Mouse (Mus musculus) liver, postnatal 0 days (tissue): ENCODE measurements around the gene Hoxb2. TPM values are rescaled to one million over a fixed set of nuclear protein-coding genes. Genes with fewer than 3 reads are reported as not detected.

Experiments
- ATAC-seq: fragments of 200-750 bp; cut with Nextera tagmentation; 2 replicates; pipeline ENCODE4 v1.8.0; 2017; ENCODE audit warnings: mild to moderate bottlenecking, moderate library complexity
- DNase-seq: peaks from one replicate; pipeline ENCODE4 v3.0.0-alpha.2; 2016
- H3K27ac ChIP-seq: fragments of 300-500 bp; sonication (generic); 2 replicates; pipeline ENCODE4 v1.5.1; 2014; ENCODE audit warnings: antibody characterized with exemption, moderate library complexity, mild to moderate bottlenecking, low read depth
- H3K27me3 ChIP-seq: fragments of 300-500 bp; sonication (generic); 2 replicates; pipeline ENCODE4 v1.6.1; 2014; ENCODE audit warnings: low read length, control low read depth, mixed read lengths; ENCODE audit not compliant: insufficient read depth
- H3K36me3 ChIP-seq: fragments of 300-500 bp; sonication (generic); replicated peaks from 2 replicates; pipeline ENCODE4 v1.6.1; 2014; ENCODE audit warnings: mild to moderate bottlenecking, control low read depth, low read length, moderate library complexity, mixed read lengths; ENCODE audit not compliant: insufficient read depth
- H3K4me1 ChIP-seq: fragments of 300-500 bp; sonication (generic); 2 replicates; pipeline ENCODE4 v1.6.1; 2014; ENCODE audit warnings: antibody characterized with exemption, mild to moderate bottlenecking, control low read depth; ENCODE audit not compliant: insufficient read depth
- H3K4me2 ChIP-seq: fragments of 300-500 bp; sonication (generic); 2 replicates; pipeline ENCODE4 v1.6.1; 2014; ENCODE audit warnings: low read depth, mild to moderate bottlenecking, low read length, moderate library complexity, mixed read lengths
- H3K4me3 ChIP-seq: fragments of 300-500 bp; sonication (generic); 2 replicates; pipeline ENCODE4 v1.5.1; 2014; ENCODE audit warnings: low read depth, low read length
- H3K9ac ChIP-seq: fragments of 300-500 bp; sonication (generic); replicated peaks from 2 replicates; pipeline ENCODE4 v1.6.1; 2014; ENCODE audit warnings: mild to moderate bottlenecking, moderate library complexity
- H3K9me3 ChIP-seq: fragments of 300-500 bp; sonication (generic); 2 replicates; pipeline ENCODE4 v1.6.1; 2016; ENCODE audit warnings: mild to moderate bottlenecking, control low read depth, low read length, mixed read lengths
- CTCF ChIP-seq: sonication (generic); IDR thresholded peaks from 2 replicates; pipeline ENCODE4 v1.5.1; 2016; ENCODE audit warnings: antibody characterized with exemption, low read depth
- EP300 ChIP-seq: IDR thresholded peaks from 2 replicates; pipeline ENCODE4 v1.6.1; 2016; ENCODE audit warnings: antibody characterized with exemption, low read depth, mild to moderate bottlenecking
- WGBS: fragments of 180-500 bp; shearing (Covaris S2); extraction: QIAGEN DNeasy Blood & Tissue Kit; methylation state at CpG from one replicate; pipeline ENCODE4 v1.1.7; 2014; ENCODE audit not compliant: insufficient replicate concordance; 5-methylcytosine and 5-hydroxymethylcytosine counted together
- polyA plus RNA-seq: library from polyadenylated mRNA; unstranded; fragments of >200 nt; fragmentation: Nextera tagmentation; extraction: Ambion mirVana; gene quantifications from 2 replicates; pipeline ENCODE4 v1.2.1, GENCODE M21; 2015

The Hoxb2 gene
- polyA plus RNA-seq, 1 experiment from 2014 or later, result 0.67 TPM

DNA sequence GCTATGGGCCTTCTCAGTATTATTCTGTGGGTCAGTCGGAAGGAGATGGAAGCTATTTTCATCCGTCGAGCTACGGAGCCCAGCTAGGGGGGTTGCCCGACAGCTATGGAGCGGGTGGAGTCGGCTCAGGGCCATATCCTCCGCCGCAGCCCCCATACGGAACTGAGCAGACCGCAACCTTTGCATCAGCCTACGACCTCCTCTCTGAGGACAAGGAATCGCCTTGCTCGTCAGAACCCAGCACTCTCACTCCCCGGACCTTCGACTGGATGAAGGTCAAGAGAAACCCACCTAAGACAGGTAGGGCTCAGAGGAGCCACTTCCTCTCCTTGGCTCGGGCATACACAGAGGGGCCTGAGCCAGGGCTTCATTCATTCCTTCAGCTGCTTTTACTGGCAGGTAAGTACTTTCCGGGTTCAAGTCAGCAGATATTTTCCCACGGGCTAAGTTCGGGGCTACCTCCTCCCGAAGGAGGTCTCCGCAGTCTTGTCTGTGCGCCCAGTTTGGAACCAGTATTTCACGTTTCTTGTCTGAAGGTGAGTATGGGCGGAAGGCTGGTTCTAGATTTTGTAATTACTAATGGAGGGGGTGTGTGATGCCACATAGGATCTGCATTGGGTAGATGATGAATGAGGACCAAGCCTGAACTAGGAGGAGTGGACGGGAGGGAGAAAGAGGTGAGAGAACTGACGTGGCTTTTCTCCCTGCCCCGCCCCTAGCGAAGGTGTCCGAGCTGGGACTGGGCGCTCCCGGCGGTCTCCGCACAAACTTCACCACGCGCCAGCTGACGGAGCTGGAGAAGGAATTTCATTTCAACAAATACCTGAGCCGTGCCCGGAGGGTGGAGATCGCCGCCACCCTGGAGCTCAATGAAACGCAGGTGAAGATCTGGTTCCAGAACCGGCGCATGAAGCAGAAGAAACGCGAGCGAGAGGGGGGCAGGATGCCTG, 16.0 kb downstream of the Hoxb2 start:
- ATAC-seq (no peak), DNase-seq (no peak)
- H3K4me3 ChIP-seq, result no peak overlapping the region
- no peaks in the 10 kb centered on the region for H3K4me1 ChIP-seq
- H3K4me2 ChIP-seq, result no peak overlapping the region
- no peak overlapping the region for H3K9ac ChIP-seq
- H3K36me3 ChIP-seq, result no peaks in the 10 kb centered on the region
- no peak overlapping the region for H3K27ac ChIP-seq
- no peaks in the 10 kb centered on the region for H3K9me3 ChIP-seq
- H3K27me3 ChIP-seq, result peaks cover 75% of the 10 kb centered on the region
- WGBS, result 4% methylated on average over 47 of the region's 47 CpGs
- TF ChIP-seq EP300, result no peak
- TF ChIP-seq CTCF, result no peak

DNA sequence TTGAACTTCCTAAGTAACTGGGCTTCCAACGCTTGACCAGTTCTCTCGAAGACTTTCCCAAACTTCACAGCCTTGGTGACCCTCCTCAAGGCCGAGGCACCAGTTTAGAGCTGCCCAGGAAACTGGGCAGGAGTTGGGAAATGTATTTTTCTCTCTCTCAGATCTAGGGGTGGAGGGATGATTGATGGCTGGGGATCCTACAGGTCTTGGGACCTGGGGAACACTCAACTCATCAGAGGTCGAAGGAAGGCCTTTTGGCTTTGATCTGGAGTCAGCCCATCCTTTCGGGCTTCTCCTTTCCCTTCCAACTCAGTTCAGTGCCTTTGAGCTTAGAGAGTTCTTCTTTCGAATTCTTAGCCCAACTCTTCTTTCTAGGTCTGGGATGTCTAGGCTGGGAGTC, 16.8 kb downstream of the Hoxb2 start:
- no peak for ATAC-seq
- H3K4me1 ChIP-seq, result no peaks in the 10 kb centered on the region
- H3K4me2 ChIP-seq, result no peak overlapping the region
- H3K4me3 ChIP-seq, result no peak overlapping the region
- no peak overlapping the region for H3K9ac ChIP-seq
- no peak for DNase-seq
- no peaks in the 10 kb centered on the region for H3K9me3 ChIP-seq
- no peaks in the 10 kb centered on the region for H3K36me3 ChIP-seq
- 25% methylated on average over 6 of the region's 6 CpGs for WGBS
- no peak overlapping the region for H3K27ac ChIP-seq
- peaks cover 68% of the 10 kb centered on the region for H3K27me3 ChIP-seq
- TF ChIP-seq EP300 (no peak), CTCF (no peak)

DNA sequence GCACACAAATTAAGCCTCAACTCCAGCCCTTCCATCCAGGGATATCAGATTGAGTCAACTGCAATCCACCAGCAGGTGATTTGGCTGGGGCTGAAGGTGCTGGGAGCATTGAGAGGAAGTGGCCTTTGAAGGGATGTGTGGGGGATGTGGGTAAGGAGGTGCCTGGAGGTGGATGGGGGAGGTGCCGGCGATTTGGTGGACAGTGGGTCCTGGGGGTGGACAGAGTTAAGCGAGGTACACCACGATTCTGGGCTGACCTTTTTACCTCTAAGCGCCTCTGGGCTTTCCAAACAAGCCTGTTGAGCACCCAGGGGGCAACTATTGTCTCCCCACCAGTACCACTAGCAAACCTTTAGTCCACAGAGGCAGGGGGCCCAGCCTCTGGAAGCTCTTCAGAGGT, 18.4 kb downstream of the Hoxb2 start:
- 46% methylated on average over 5 of the region's 5 CpGs for WGBS
- H3K4me3 ChIP-seq, result no peak overlapping the region
- H3K9ac ChIP-seq, result no peak overlapping the region
- no peaks in the 10 kb centered on the region for H3K4me1 ChIP-seq
- no peak overlapping the region for H3K4me2 ChIP-seq
- no peak for DNase-seq
- no peaks in the 10 kb centered on the region for H3K9me3 ChIP-seq
- H3K27me3 ChIP-seq, result peaks cover 66% of the 10 kb centered on the region
- no peak overlapping the region for H3K27ac ChIP-seq
- no peak for TF ChIP-seq CTCF
- TF ChIP-seq EP300, result no peak
- ATAC-seq, result no peak
- H3K36me3 ChIP-seq, result no peaks in the 10 kb centered on the region

- Histone ChIP-seq H3K36me3 (no peaks in the 10 kb centered on the region), H3K4me3 (no peak overlapping the region), H3K9me3 (no peaks in the 10 kb centered on the region), H3K4me2 (no peak overlapping the region), H3K27ac (no peak overlapping the region), H3K9ac (no peak overlapping the region), H3K27me3 (peaks cover 66% of the 10 kb centered on the region), H3K4me1 (no peaks in the 10 kb centered on the region)
- DNase-seq, result no peak
- WGBS, result 40% methylated on average over 7 of the region's 7 CpGs
- no peak for ATAC-seq
- TF ChIP-seq EP300, result no peak
- no peak for TF ChIP-seq CTCF
Observed at GRCm38 (mm10) chr11:96369140-96369539, 18.8 kb downstream of the Hoxb2 start.

- 49% methylated on average over 3 of the region's 3 CpGs for WGBS
- H3K27ac ChIP-seq, result no peak overlapping the region
- peaks cover 57% of the 10 kb centered on the region for H3K27me3 ChIP-seq
- H3K9me3 ChIP-seq, result no peaks in the 10 kb centered on the region
- no peak for ATAC-seq
- no peak overlapping the region for H3K9ac ChIP-seq
- no peak overlapping the region for H3K4me2 ChIP-seq
- no peak overlapping the region for H3K4me3 ChIP-seq
- DNase-seq, result no peak
- TF ChIP-seq EP300 (no peak), CTCF (no peak)
- no peaks in the 10 kb centered on the region for H3K4me1 ChIP-seq
- no peaks in the 10 kb centered on the region for H3K36me3 ChIP-seq
Observed at GRCm38 (mm10) chr11:96371726-96372125, 21.4 kb downstream of the Hoxb2 start.

- no peak overlapping the region for H3K4me2 ChIP-seq
- H3K4me3 ChIP-seq, result no peak overlapping the region
- DNase-seq (no peak), ATAC-seq (no peak)
- H3K36me3 ChIP-seq, result no peaks in the 10 kb centered on the region
- peaks cover 54% of the 10 kb centered on the region for H3K27me3 ChIP-seq
- TF ChIP-seq EP300 (no peak), CTCF (no peak)
- 20% methylated on average over 3 of the region's 3 CpGs for whole genome bisulfite sequencing
- no peaks in the 10 kb centered on the region for H3K4me1 ChIP-seq
- no peak overlapping the region for H3K9ac ChIP-seq
- no peak overlapping the region for H3K27ac ChIP-seq
- H3K9me3 ChIP-seq, result no peaks in the 10 kb centered on the region
Observed at GRCm38 (mm10) chr11:96372519-96372918, 22.2 kb downstream of the Hoxb2 start.
